Mouse (Mus musculus): Measurements from ENCODE around the gene Vps39. TPM values are rescaled to one million over a fixed set of nuclear protein-coding genes. Genes with fewer than 3 reads are reported as not detected.

Vps39 gene
- polyA plus RNA-seq, 2 experiments, result 26.1 to 48.1 TPM

- Histone ChIP-seq H3K9ac (ENCODE audit: low read depth, low read length, severe bottlenecking) (no peak overlapping the region), H3K36me3 (ENCODE audit: control insufficient read depth, insufficient read depth, low read length) (no peaks in the 10 kb centered on the region), H3K4me2 (replicated peaks; ENCODE audit: low read depth, low read length, severe bottlenecking) (no peak overlapping the region), H3K27me3 (ENCODE audit: control insufficient read depth, insufficient read depth, low read length) (no peaks in the 10 kb centered on the region), H3K4me1 (ENCODE audit: control insufficient read depth, insufficient read depth, low read length) (no peaks in the 10 kb centered on the region), H3K9me3 (ENCODE audit: control insufficient read depth, low read length) (no peaks in the 10 kb centered on the region), H3K27ac (replicated peaks; ENCODE audit: low read depth, low read length) (no peak overlapping the region), H3K4me3 (replicated peaks; ENCODE audit: low read length) (no peak overlapping the region)
- WGBS, result 72% methylated on average over 3 of the region's 3 CpGs
- DNase-seq (ENCODE audit: low spot score) (no peak), ATAC-seq (ENCODE audit: low FRiP score, low read depth) (no peak)
- no peak for TF ChIP-seq POLR2A (IDR thresholded peaks at IDR 0.05; ENCODE audit: borderline replicate concordance, extremely low read depth, insufficient read depth, insufficient read length)
Observed at GRCm38 (mm10) chr2:120288401-120288800, 64.5 kb downstream of the Vps39 start.

GRCm38 (mm10) chr2:120285639-120286038 is 67.3 kb downstream of the Vps39 start:
- no peak overlapping the region for H3K4me3 ChIP-seq (replicated peaks; ENCODE audit: low read length)
- ATAC-seq (ENCODE audit: low FRiP score, low read depth), result no peak
- no peak for TF ChIP-seq POLR2A (IDR thresholded peaks at IDR 0.05; ENCODE audit: borderline replicate concordance, extremely low read depth, insufficient read depth, insufficient read length)
- H3K36me3 ChIP-seq (ENCODE audit: control insufficient read depth, insufficient read depth, low read length), result no peaks in the 10 kb centered on the region
- H3K9ac ChIP-seq (ENCODE audit: low read depth, low read length, severe bottlenecking), result no peak overlapping the region
- H3K9me3 ChIP-seq (ENCODE audit: control insufficient read depth, low read length), result no peaks in the 10 kb centered on the region
- H3K27ac ChIP-seq (replicated peaks; ENCODE audit: low read depth, low read length), result no peak overlapping the region
- no peaks in the 10 kb centered on the region for H3K4me1 ChIP-seq (ENCODE audit: control insufficient read depth, insufficient read depth, low read length)
- WGBS, result 60% methylated on average over 4 of the region's 4 CpGs
- no peaks in the 10 kb centered on the region for H3K27me3 ChIP-seq (ENCODE audit: control insufficient read depth, insufficient read depth, low read length)
- DNase-seq (ENCODE audit: low spot score), result no peak
- no peak overlapping the region for H3K4me2 ChIP-seq (replicated peaks; ENCODE audit: low read depth, low read length, severe bottlenecking)

- Histone ChIP-seq H3K9ac (ENCODE audit: low read depth, low read length, severe bottlenecking) (no peak overlapping the region), H3K36me3 (ENCODE audit: control insufficient read depth, insufficient read depth, low read length) (no peaks in the 10 kb centered on the region), H3K27ac (replicated peaks; ENCODE audit: low read depth, low read length) (no peak overlapping the region), H3K4me2 (replicated peaks; ENCODE audit: low read depth, low read length, severe bottlenecking) (no peak overlapping the region), H3K4me1 (ENCODE audit: control insufficient read depth, insufficient read depth, low read length) (no peaks in the 10 kb centered on the region), H3K4me3 (replicated peaks; ENCODE audit: low read length) (no peak overlapping the region), H3K27me3 (ENCODE audit: control insufficient read depth, insufficient read depth, low read length) (no peaks in the 10 kb centered on the region), H3K9me3 (ENCODE audit: control insufficient read depth, low read length) (no peaks in the 10 kb centered on the region)
- ATAC-seq (ENCODE audit: low FRiP score, low read depth) (no peak), DNase-seq (ENCODE audit: low spot score) (no peak)
- TF ChIP-seq POLR2A (IDR thresholded peaks at IDR 0.05; ENCODE audit: borderline replicate concordance, extremely low read depth, insufficient read depth, insufficient read length), result no peak
Observed at GRCm38 (mm10) chr2:120284705-120285104, 68.2 kb downstream of the Vps39 start.

DNA sequence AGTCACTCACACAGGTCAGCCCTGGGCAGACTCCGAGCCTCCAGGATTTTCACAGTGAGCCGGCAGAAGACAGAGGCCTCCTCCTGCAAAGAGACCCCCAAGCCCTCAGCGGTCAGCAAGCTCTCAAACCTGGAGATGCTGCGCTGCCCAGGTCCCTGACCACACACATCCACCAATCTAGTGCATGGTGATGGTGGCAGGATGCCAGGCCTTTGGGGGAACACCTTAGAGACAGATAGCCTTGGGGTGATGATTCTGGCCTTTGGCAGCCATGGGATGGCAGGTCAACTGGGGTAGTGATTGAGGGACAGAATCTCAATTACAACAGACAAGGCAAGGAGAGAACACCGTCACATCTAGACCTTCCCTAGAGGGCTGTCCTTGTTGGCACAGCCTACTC is 68.8 kb downstream of the Vps39 start:
- Histone ChIP-seq H3K36me3 (ENCODE audit: control insufficient read depth, insufficient read depth, low read length) (no peaks in the 10 kb centered on the region), H3K27ac (replicated peaks; ENCODE audit: low read depth, low read length) (no peak overlapping the region), H3K4me3 (replicated peaks; ENCODE audit: low read length) (no peak overlapping the region), H3K4me1 (ENCODE audit: control insufficient read depth, insufficient read depth, low read length) (no peaks in the 10 kb centered on the region), H3K27me3 (ENCODE audit: control insufficient read depth, insufficient read depth, low read length) (no peaks in the 10 kb centered on the region), H3K4me2 (replicated peaks; ENCODE audit: low read depth, low read length, severe bottlenecking) (no peak overlapping the region), H3K9ac (ENCODE audit: low read depth, low read length, severe bottlenecking) (no peak overlapping the region), H3K9me3 (ENCODE audit: control insufficient read depth, low read length) (no peaks in the 10 kb centered on the region)
- no peak for TF ChIP-seq POLR2A (IDR thresholded peaks at IDR 0.05; ENCODE audit: borderline replicate concordance, extremely low read depth, insufficient read depth, insufficient read length)
- WGBS, result 80% methylated on average over 5 of the region's 5 CpGs
- no peak for DNase-seq (ENCODE audit: low spot score)
- no peak for ATAC-seq (ENCODE audit: low FRiP score, low read depth)

- Histone ChIP-seq H3K9ac (ENCODE audit: low read depth, low read length, severe bottlenecking) (no peak overlapping the region), H3K36me3 (ENCODE audit: control insufficient read depth, insufficient read depth, low read length) (no peaks in the 10 kb centered on the region), H3K9me3 (ENCODE audit: control insufficient read depth, low read length) (no peaks in the 10 kb centered on the region), H3K4me3 (replicated peaks; ENCODE audit: low read length) (no peak overlapping the region), H3K4me1 (ENCODE audit: control insufficient read depth, insufficient read depth, low read length) (no peaks in the 10 kb centered on the region), H3K4me2 (replicated peaks; ENCODE audit: low read depth, low read length, severe bottlenecking) (no peak overlapping the region), H3K27me3 (ENCODE audit: control insufficient read depth, insufficient read depth, low read length) (no peaks in the 10 kb centered on the region), H3K27ac (replicated peaks; ENCODE audit: low read depth, low read length) (no peak overlapping the region)
- 34% methylated on average over 6 of the region's 6 CpGs for WGBS
- TF ChIP-seq POLR2A (IDR thresholded peaks at IDR 0.05; ENCODE audit: borderline replicate concordance, extremely low read depth, insufficient read depth, insufficient read length), result no peak
- no peak for ATAC-seq (ENCODE audit: low FRiP score, low read depth)
- DNase-seq (ENCODE audit: low spot score), result no peak
Observed at GRCm38 (mm10) chr2:120283550-120283949, 69.4 kb downstream of the Vps39 start.

DNA sequence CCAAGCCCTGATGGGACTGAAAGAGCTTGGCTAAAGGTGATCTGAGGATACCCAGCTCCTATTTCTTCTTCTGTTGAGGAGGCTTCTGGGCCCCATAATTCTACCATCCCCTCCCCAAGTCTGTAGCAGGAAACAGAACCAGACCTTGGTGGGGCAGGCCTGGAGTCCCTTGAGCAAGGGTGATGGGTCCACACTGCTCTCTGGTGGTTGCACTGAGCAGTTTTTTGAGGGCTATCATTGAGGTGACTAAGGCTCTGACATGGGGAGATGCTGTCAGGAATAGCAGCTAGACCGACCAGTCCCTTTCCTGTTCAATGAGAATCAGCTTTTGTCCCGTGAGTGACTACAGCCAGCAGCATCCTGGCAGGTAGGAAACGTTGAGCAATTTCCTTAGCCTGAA is 71.7 kb downstream of the Vps39 start:
- Histone ChIP-seq H3K9ac (ENCODE audit: low read depth, low read length, severe bottlenecking) (no peak overlapping the region), H3K36me3 (ENCODE audit: control insufficient read depth, insufficient read depth, low read length) (no peaks in the 10 kb centered on the region), H3K27ac (replicated peaks; ENCODE audit: low read depth, low read length) (no peak overlapping the region), H3K4me1 (ENCODE audit: control insufficient read depth, insufficient read depth, low read length) (no peaks in the 10 kb centered on the region), H3K9me3 (ENCODE audit: control insufficient read depth, low read length) (no peaks in the 10 kb centered on the region), H3K4me3 (replicated peaks; ENCODE audit: low read length) (no peak overlapping the region), H3K27me3 (ENCODE audit: control insufficient read depth, insufficient read depth, low read length) (no peaks in the 10 kb centered on the region), H3K4me2 (replicated peaks; ENCODE audit: low read depth, low read length, severe bottlenecking) (no peak overlapping the region)
- 58% methylated on average over 3 of the region's 3 CpGs for WGBS
- no peak for DNase-seq (ENCODE audit: low spot score)
- ATAC-seq (ENCODE audit: low FRiP score, low read depth), result no peak
- TF ChIP-seq POLR2A (IDR thresholded peaks at IDR 0.05; ENCODE audit: borderline replicate concordance, extremely low read depth, insufficient read depth, insufficient read length), result no peak
